Mouse (Mus musculus): ENCODE measurements around the gene Gm27179.
"Not testable (repeated sequence)": the region's sequence is repeated elsewhere in the genome, so short reads cannot be mapped to it uniquely, and the experiment has no call there.

The Gm27179 gene

GRCm38 (mm10) chr14:69473941-69474646, 38.3 kb downstream of the Gm27179 start:
- DNase-seq (ENCODE audit: low read depth, low spot score): not testable (repeated sequence)

DNA sequence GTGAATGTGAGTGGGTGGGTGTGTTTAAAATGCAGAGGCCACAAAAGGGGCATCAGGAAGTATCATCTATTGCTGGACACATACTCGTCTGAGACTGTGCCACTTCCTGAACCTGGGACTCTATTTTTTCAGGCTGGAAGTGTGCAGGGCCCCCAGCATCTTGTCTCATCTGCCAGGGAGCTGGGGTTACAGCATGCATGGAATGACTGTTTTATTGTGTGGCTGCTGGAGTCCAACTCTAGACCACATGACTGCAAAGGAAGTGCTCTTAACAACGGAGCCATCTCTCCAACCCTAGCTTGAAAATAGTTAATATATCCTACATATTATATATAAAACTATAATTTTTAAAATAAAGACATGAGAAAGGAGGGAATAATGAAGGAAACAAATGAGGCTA, 39.0 kb downstream of the Gm27179 start:
- not testable (repeated sequence) for DNase-seq (ENCODE audit: low read depth, low spot score)

DNA sequence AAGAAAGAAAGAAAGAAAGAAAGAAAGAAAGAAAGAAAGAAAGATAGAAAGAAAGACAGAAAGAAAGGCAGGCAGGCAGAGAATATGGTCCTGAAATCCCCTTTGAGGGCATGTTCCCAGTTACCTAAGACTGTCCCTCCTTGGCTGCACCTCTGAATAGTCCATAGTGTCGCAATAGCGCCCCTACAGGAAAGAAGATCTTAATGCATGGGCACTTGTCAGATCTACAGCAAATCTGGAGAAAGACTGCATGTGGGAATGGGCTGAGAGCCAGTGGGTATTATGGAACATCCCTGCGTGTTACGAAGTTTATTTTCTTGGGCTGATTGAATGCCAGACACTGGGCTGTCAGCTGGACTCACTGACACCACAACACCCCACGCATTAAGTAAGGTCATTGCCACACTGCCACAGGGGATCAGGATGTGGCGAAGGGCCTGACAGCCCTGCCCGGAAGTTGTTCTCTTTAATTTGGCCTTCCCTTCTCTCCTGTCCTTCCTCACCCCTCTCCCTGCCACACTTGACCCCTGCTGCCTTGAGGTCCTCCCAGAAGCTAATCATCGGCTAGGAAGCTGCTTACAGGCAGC, 42.1 kb downstream of the Gm27179 start:
- DNase-seq (ENCODE audit: low read depth, low spot score): not testable (repeated sequence)

GRCm38 (mm10) chr14:69467612-69468366, 44.6 kb downstream of the Gm27179 start:
- not testable (repeated sequence) for DNase-seq (ENCODE audit: low read depth, low spot score)

DNA sequence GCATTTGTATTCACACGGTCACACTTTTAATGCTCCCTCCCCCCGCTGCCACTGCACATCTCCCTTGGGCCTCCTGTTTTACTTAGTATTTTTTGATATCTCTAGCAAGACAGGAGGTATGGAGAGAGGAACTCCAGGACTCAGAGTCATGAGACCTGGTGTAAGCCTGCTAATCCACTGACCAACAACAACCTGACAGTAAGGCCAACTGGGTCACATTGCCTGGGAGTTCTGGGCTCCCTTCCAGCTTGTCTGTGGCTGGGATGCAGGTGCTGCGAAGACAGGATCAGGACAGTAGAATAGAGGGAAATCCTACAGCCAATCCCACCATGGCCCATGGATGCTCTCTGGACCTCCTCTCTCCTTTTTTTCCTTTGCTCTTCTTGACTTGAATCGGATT, 47.9 kb downstream of the Gm27179 start:
- DNase-seq (ENCODE audit: low read depth, low spot score): not testable (repeated sequence)

Measured in retina, postnatal 7 days (tissue).